Mouse (Mus musculus): ENCODE measurements at regions not wholly inside any gene's neighbourhood (a gene's known extent, or its start where the extent isn't known, plus 50 kb on each side); places are given as distances from the start of the nearest gene placed in this dataset.

DNA sequence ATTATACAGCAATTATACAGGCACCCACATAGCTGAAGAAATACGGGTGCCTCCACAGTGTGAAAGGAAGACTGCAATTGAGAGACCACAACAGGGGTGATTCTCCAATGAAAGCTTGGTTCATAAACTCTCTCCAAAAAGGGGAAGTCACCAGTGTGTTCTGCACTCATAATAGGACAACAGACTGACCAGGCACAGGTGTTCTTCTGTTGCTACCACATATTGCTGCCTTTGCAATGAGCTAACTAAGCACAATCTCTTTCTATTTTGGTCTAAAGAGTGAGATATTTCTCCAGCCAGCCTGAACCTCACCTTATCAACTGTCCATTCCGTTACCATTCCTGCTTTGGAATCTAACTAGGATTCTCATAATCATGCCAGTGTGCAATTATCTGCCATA, 216.8 kb upstream of the Irak1bp1 start:
- TF ChIP-seq CTCF (IDR thresholded peaks at IDR 0.05; ENCODE audit: borderline replicate concordance, insufficient read depth, low read depth, low read length): no peak
- no peak for TF ChIP-seq POLR2A (IDR thresholded peaks at IDR 0.05; ENCODE audit: borderline replicate concordance, insufficient read depth, low read length)

Measured in cerebellum, adult 2 months (tissue).